Mouse (Mus musculus) kidney, postnatal 10 days (tissue): ENCODE measurements at regions not wholly inside any gene's neighbourhood (a gene's known extent, or its start where the extent isn't known, plus 50 kb on each side); places are given as distances from the start of the nearest gene placed in this dataset.

ENCODE experiments used
- DNase-seq: peaks from one replicate; pipeline ENCODE4 v3.0.0; 2021; ENCODE audit warnings: mixed read lengths

- DNase-seq: no peak
These were observed 121.6 kb upstream of the Bmp4 start for GRCm38 (mm10) chr14:46512118-46512517.

- no peak for DNase-seq
These were observed 118.4 kb upstream of the Bmp4 start for GRCm38 (mm10) chr14:46508871-46509270.

DNA sequence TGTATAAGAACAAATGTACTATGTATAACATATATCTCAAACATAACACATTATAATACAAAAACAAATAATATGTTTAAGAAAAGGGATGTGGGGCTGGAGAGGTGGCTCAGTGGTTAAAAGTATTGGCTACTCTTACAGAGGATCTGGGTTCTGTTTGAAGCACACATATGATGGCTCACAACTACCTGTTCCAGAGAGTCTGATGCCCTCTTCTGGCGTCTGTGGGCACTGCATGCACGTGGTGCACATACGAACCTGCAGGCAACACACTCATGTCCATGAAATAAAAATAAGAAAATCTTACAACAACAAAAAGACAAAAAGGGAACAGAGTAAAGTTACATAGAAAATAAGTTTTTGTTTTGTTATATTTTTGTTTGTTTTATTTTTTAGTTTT lies 114.8 kb upstream of the Bmp4 start:
- peak; percentile 13 for DNase-seq

DNA sequence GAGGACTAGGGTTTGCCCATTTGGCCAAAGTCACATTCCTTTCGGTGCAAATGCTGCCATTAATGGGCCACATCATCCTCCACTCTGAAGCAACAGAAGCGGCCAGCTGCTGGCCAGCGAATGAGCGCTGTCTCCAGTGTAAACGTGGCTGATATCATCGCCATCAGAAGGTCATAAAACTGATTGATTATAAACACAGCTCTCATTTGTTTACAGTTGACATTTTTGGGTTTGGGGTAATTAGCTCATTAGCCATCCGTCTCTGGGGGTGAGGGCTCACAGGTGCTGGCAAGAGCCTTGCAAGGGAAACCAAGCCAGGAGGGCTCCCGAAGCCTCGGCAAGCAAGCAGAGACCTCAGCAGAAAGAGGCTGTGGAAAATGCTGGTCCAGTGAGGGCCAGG lies 101.1 kb upstream of the Bmp4 start:
- DNase-seq: peak; percentile 61

GRCm38 (mm10) chr14:46491182-46491581 lies 100.7 kb upstream of the Bmp4 start:
- no peak for DNase-seq

DNA sequence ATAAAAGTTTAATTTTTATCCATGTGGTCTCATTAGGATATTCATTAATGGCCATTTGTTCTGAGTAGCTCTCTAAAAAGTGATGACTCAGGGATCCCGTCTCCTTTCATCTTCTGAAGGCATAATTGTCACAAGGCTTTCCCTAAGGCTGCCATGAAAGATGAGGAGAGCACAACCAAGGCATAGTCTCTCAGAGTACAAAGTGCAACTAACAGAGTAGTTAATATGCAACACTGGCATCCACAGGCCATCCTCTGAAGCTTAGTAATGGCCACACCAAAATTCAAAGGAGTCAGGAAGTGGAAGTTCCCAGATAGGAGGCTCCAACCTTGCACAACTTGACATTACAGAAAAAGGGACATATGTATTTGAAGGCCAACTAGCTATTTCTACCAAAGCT lies 97.1 kb upstream of the Bmp4 start:
- DNase-seq: no peak

- DNase-seq: no peak
These were observed 89.9 kb upstream of the Bmp4 start for GRCm38 (mm10) chr14:46480396-46480795.

- DNase-seq: no peak
These were observed 85.5 kb upstream of the Bmp4 start for GRCm38 (mm10) chr14:46475945-46476344.

DNA sequence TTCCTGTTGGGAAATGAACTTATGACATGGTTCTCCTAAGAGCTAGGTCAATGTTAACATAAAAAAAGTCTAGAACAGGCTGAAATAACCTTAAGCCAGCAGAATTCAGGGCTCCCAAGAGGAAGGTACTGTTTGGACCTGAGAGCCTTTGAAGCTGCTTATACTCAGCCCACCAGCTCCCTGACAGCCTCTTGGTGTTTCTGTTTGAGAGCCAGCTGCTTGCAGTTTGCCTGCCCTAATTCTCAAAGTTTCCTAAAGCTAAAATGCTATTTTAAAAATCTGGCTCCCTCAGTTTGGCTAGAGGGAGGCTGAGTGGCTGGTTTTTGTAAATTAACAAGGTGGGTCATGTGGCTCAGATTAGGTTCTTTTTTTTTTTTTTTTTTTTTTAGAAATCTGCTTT lies 72.5 kb upstream of the Bmp4 start:
- no peak for DNase-seq

DNA sequence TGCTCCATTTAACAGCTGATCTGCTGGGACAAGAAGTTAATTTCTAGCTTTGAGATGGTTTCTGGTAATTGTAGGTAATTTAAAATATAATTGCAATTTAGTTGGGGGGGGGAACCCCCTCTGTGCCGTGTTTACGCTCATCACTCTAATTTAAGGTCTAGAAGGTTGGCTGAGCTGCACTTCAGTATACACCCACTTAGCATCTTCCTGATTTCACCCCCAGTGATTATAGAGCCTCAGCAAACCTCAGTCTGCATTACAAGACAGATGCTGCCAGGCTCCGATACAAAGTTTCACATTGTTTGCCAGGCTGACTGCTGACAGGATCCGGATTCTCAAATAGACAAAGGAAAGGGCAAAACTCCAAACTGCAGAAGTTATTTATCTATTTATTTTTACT lies 71.5 kb upstream of the Bmp4 start:
- DNase-seq: no peak

- DNase-seq: no peak
These were observed 64.0 kb upstream of the Bmp4 start for GRCm38 (mm10) chr14:46454500-46454899.

DNA sequence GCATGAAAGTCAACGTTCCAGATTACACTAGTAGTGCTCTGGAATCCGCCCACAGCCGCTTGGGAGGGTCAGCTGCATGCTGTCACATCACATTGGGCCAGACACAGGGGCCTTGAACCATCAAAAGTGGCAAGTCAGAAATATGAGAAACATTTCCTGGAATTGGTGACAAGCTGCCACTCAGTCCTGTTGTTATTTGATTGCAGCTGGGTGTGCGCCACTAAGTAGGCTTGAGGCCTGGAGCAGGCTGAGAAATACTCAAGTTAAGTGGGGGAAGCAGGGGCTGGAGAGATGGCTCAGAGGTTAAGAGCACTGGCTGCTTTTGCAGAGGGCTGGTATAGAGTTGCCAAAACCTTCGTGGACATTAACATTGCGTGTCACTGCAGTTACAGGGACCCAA lies 51.2 kb upstream of the Bmp4 start:
- no peak for DNase-seq
